Mouse (Mus musculus) myocyte (in vitro differentiated cells): Measurements from ENCODE around the gene Isyna1.
A peak's percentile ranks its signal among the peaks of the same experiment; 100 is the strongest.

Source experiments
- CEBPB ChIP-seq: IDR thresholded peaks from 2 replicates; pipeline ENCODE4 v1.6.1; 2011; ENCODE audit warnings: mild to moderate bottlenecking, moderate library complexity; ENCODE audit not compliant: poor library complexity, insufficient read depth, severe bottlenecking
- POLR2AphosphoS2 ChIP-seq: IDR thresholded peaks from one replicate; pipeline ENCODE4 v1.6.1; 2011; ENCODE audit warnings: low read depth, control low read depth; ENCODE audit not compliant: insufficient read length

DNA sequence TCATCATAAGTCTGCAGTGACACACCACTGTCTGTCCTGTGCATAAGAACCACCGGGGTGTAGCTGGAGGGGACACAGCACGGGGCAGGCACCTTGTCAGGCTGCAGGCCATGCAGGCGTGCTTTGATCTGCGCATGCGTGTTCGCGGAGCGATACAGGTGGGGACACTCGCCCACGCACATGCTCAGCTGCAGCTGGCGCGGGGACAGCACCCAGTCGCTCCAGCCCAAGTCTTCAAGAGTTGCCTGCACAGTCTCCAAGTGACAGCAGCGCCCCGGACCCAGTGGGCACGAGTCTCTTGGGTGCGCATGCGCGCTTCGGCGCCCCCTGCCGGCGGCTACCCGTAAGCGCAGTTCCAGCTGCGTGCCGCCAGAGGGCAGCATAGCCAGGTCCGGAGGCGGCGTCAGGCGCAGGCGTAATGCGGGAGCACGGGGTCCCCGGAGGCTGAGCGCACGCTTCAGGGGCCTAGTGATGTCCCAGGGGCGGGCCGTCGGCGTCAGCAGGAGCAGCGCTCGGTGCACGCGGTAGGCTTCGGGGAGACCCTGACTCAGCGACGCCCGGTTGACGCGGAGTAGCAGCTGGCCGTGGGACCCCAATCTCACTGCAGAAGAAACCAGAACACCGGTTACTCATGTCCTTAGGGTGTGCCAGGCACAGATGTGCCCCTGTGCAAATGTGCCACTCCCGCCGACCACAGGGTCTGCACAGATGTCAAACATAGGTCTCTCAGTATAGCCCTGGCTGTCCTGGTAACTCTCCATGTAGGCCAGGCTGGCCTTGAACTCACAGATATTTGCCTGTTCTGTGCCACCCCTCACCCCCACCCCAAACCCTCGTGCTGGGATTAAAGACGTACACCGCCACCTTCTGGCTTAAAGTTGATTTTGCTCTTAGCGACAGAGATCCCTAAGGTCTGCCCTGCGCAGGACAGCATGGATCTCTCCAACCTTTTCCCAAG, 35.7 kb downstream of the Isyna1 start:
- TF ChIP-seq CEBPB (no peak), POLR2AphosphoS2 (peak; percentile 61)
